Mouse (Mus musculus) heart, embryonic 12.5 days (tissue): Measurements from ENCODE around the gene Ttc36. TPM values are rescaled to one million over a fixed set of nuclear protein-coding genes. Genes with fewer than 3 reads are reported as not detected.

Experiments used
- ATAC-seq: fragments of 200-750 bp; cut with Nextera tagmentation; 2 replicates; pipeline ENCODE4 v1.8.0; 2017; ENCODE audit warnings: moderate TSS enrichment, moderate library complexity; ENCODE audit not compliant: insufficient number of reproducible peaks, low FRiP score
- H3K27ac ChIP-seq: fragments of 300-500 bp; sonication (generic); 2 replicates; pipeline ENCODE4 v1.5.1; 2016; ENCODE audit warnings: mild to moderate bottlenecking, moderate library complexity; ENCODE audit not compliant: poor library complexity, severe bottlenecking
- H3K27me3 ChIP-seq: fragments of 300-500 bp; sonication (generic); replicated peaks from 2 replicates; pipeline ENCODE4 v1.6.1; 2016; ENCODE audit warnings: mild to moderate bottlenecking, moderate library complexity
- H3K36me3 ChIP-seq: fragments of 300-500 bp; sonication (generic); 2 replicates; pipeline ENCODE4 v1.6.1; 2016; ENCODE audit warnings: mild to moderate bottlenecking, moderate library complexity
- H3K4me1 ChIP-seq: fragments of 300-500 bp; sonication (generic); replicated peaks from 2 replicates; pipeline ENCODE4 v1.6.1; 2016; ENCODE audit warnings: mild to moderate bottlenecking
- H3K4me2 ChIP-seq: fragments of 300-500 bp; sonication (generic); 2 replicates; pipeline ENCODE4 v1.6.1; 2016; ENCODE audit warnings: mild to moderate bottlenecking, moderate library complexity
- H3K4me3 ChIP-seq: fragments of 300-500 bp; sonication (generic); 2 replicates; pipeline ENCODE4 v1.5.1; 2016; ENCODE audit warnings: mild to moderate bottlenecking
- H3K9ac ChIP-seq: fragments of 300-500 bp; sonication (generic); 2 replicates; pipeline ENCODE4 v1.6.1; 2016; ENCODE audit warnings: mild to moderate bottlenecking, moderate library complexity
- H3K9me3 ChIP-seq: fragments of 300-500 bp; sonication (generic); replicated peaks from 2 replicates; pipeline ENCODE4 v1.6.1; 2016; ENCODE audit warnings: mild to moderate bottlenecking, moderate library complexity
- WGBS: fragments of 180-500 bp; shearing (Covaris S2); methylation state at CpG from one replicate; pipeline ENCODE4 v1.1.7; 2016; 5-methylcytosine and 5-hydroxymethylcytosine counted together
- polyA plus RNA-seq: library from polyadenylated mRNA; unstranded; fragments of >200 nt; fragmentation: Nextera tagmentation; extraction: Ambion mirVana; gene quantifications from 2 replicates; pipeline ENCODE4 v1.2.1, GENCODE M21; 2016

Ttc36 gene
- polyA plus RNA-seq, 1 experiment from 2014 or later = not detected

- Histone ChIP-seq H3K4me2 (no peak overlapping the region), H3K36me3 (peaks cover 93% of the 10 kb centered on the region), H3K4me3 (no peak overlapping the region), H3K27me3 (no peaks in the 10 kb centered on the region), H3K4me1 (no peaks in the 10 kb centered on the region), H3K9ac (no peak overlapping the region), H3K9me3 (no peaks in the 10 kb centered on the region), H3K27ac (no peak overlapping the region)
- ATAC-seq = no peak
- 87% methylated on average over 10 of the region's 10 CpGs for WGBS
Measured at GRCm38 (mm10) chr9:44810316-44810715, 7.4 kb upstream of the Ttc36 start.

- Histone ChIP-seq H3K9me3 (no peaks in the 10 kb centered on the region), H3K4me1 (no peaks in the 10 kb centered on the region), H3K9ac (no peak overlapping the region), H3K36me3 (peaks cover 76% of the 10 kb centered on the region), H3K27ac (no peak overlapping the region), H3K4me3 (no peak overlapping the region), H3K27me3 (no peaks in the 10 kb centered on the region), H3K4me2 (no peak overlapping the region)
- WGBS = 93% methylated on average over 10 of the region's 10 CpGs
- ATAC-seq = no peak
Measured at GRCm38 (mm10) chr9:44807778-44808177, 4.9 kb upstream of the Ttc36 start.

DNA sequence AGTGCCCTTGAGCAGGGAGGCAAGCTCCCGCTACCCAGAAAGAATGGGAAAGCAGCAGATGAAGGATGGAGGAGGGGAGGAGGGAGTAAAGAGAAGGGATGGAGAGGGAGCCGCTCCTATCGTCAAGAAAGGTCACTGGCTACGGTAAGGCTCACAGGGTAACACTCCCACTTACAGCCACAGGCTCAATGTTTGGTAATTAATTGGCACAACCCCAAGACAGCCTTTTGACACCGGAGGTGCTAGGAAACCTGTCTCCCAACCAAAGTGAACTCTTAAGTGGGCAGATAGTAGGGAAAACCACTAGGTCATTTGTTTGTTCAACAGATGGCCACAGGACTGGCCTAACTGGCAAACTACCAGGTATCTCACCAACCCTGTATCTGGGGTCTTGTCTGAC, 4.3 kb upstream of the Ttc36 start:
- Histone ChIP-seq H3K27ac (no peak overlapping the region), H3K9ac (no peak overlapping the region), H3K27me3 (no peaks in the 10 kb centered on the region), H3K4me3 (no peak overlapping the region), H3K4me2 (no peak overlapping the region), H3K4me1 (no peaks in the 10 kb centered on the region), H3K36me3 (peaks cover 71% of the 10 kb centered on the region), H3K9me3 (no peaks in the 10 kb centered on the region)
- no peak for ATAC-seq
- WGBS = 75% methylated on average over 5 of the region's 5 CpGs

DNA sequence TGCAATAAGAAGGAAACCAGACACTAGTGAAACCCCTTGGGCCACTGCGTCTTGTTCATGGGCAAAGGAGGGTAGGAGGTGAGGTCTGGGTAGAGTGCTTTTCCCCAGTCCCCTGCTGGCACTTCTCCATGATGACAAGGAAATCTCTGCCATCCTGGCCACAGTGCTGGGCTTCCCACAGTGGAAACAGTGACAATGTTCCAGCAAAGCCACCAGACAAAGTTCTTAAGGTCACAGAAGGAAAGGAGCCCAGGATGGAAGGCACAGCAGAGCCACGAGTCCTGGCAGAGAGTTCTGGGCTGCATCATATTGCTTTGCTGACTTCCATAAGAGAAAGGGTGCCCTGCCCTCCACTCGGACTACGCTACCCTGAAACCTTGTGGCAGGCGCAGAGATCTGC, 2.7 kb upstream of the Ttc36 start:
- no peaks in the 10 kb centered on the region for H3K9me3 ChIP-seq
- peaks cover 8% of the 10 kb centered on the region; the same call in 1 of the 2 replicates for H3K27me3 ChIP-seq
- H3K27ac ChIP-seq = no peak overlapping the region
- H3K9ac ChIP-seq = no peak overlapping the region
- H3K36me3 ChIP-seq = peaks cover 58% of the 10 kb centered on the region
- H3K4me2 ChIP-seq = no peak overlapping the region
- H3K4me3 ChIP-seq = no peak overlapping the region
- WGBS = 88% methylated on average over 5 of the region's 5 CpGs
- no peak for ATAC-seq
- H3K4me1 ChIP-seq = no peaks in the 10 kb centered on the region

- no peak overlapping the region for H3K4me3 ChIP-seq
- H3K9ac ChIP-seq = no peak overlapping the region
- H3K9me3 ChIP-seq = no peaks in the 10 kb centered on the region
- peaks cover 5% of the 10 kb centered on the region for H3K4me1 ChIP-seq
- H3K36me3 ChIP-seq = peaks cover 50% of the 10 kb centered on the region
- no peak overlapping the region for H3K27ac ChIP-seq
- WGBS = 90% methylated on average over 10 of the region's 10 CpGs
- peaks cover 8% of the 10 kb centered on the region; the same call in 1 of the 2 replicates for H3K27me3 ChIP-seq
- no peak for ATAC-seq
- H3K4me2 ChIP-seq = no peak overlapping the region
Measured at GRCm38 (mm10) chr9:44804678-44805077, 1.8 kb upstream of the Ttc36 start.

GRCm38 (mm10) chr9:44801669-44802068, 1.2 kb downstream of the Ttc36 start:
- ATAC-seq = no peak
- Histone ChIP-seq H3K4me1 (peaks cover 13% of the 10 kb centered on the region), H3K9me3 (no peaks in the 10 kb centered on the region), H3K27ac (no peak overlapping the region), H3K9ac (no peak overlapping the region), H3K27me3 (peaks cover 28% of the 10 kb centered on the region), H3K36me3 (peaks cover 20% of the 10 kb centered on the region), H3K4me2 (no peak overlapping the region), H3K4me3 (no peak overlapping the region)
- 79% methylated on average over 6 of the region's 6 CpGs for WGBS

DNA sequence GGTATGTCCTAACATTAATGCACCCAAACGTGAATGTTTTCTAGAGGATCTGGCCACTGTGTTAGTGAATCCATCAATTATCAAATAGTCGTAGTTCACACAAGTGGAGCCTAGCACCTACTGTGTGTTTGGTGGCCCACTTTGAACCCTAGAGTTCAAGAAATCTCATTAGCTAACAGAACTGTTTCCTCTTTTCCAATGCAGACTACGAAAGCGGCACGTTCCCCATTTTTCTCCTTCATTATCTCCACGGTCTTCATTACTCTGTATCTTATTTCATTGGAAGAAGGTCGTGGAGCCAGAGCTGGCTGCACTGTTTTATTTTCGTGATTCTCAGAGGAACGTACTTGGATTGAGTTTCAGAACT, 2.9 kb downstream of the Ttc36 start:
- peaks cover 4% of the 10 kb centered on the region for H3K36me3 ChIP-seq
- H3K9ac ChIP-seq = peak overlapping the region; percentile 77
- ATAC-seq = no peak
- 45% methylated on average over 9 of the region's 9 CpGs for WGBS
- H3K27ac ChIP-seq = no peak overlapping the region
- H3K4me1 ChIP-seq = peaks cover 13% of the 10 kb centered on the region
- H3K9me3 ChIP-seq = no peaks in the 10 kb centered on the region
- peak overlapping the region; percentile 91 for H3K4me2 ChIP-seq
- H3K27me3 ChIP-seq = peaks cover 30% of the 10 kb centered on the region
- H3K4me3 ChIP-seq = peak overlapping the region; percentile 66

DNA sequence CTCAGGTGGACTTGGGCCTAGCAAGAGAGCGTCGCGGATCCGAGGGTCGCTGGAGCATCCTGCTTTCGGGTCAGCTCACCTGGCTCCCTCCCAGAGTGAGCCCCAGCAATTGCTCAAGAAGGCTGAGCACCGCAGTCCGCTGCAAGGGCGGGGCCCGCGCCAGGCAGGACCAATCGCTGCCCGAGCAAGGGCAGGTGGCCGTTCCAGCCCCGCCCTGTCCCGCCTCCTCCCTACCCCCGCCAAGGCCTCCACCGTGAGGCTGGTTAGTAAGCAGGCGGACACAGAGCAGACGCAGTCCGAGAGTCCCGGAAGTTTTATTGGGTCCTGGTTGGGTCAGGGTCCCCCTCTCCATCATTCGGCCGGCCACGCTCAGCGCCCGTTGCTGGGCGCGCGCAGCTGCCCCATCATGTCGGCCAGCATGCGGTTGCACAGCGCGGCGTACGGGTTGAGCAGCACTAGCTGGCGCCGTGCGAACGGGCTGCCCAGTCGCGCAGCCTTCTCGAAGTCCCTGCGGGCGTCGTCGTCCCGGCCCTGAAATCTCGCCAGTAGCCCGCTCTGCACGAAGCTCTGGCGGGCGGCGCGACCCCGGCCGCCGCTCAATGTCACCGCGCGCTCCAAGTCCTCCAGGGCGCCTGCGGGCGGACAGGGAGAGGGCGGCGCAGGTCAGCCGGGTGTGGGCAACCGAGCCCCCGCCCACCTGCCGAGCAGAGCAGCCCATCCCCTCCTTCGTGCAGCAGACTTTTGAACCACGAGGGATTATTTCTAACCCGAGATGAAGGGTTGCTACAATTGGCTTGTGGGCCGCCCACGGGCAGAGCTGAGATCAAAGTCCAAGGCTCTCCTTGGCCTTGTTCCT, 3.5 kb downstream of the Ttc36 start, which contains the start of gene Tmem25:
TSS of gene Tmem25 (minus strand) at position 206 of the 856 bp plus-strand sequence.
- Histone ChIP-seq H3K9ac (peak within 1 kb of the TSS; percentile 77), H3K4me1 (peaks cover 13% of the 10 kb centered on the region), H3K9me3 (no peaks in the 10 kb centered on the region), H3K4me2 (peak within 1 kb of the TSS; percentile 91), H3K4me3 (peak within 1 kb of the TSS; percentile 66), H3K27ac (peak within 1 kb of the TSS; percentile 49), H3K27me3 (peaks cover 30% of the 10 kb centered on the region), H3K36me3 (no peaks in the 10 kb centered on the region)
- under 1% methylated on average over 75 of the region's 75 CpGs for WGBS
- ATAC-seq = peak; percentile 92

DNA sequence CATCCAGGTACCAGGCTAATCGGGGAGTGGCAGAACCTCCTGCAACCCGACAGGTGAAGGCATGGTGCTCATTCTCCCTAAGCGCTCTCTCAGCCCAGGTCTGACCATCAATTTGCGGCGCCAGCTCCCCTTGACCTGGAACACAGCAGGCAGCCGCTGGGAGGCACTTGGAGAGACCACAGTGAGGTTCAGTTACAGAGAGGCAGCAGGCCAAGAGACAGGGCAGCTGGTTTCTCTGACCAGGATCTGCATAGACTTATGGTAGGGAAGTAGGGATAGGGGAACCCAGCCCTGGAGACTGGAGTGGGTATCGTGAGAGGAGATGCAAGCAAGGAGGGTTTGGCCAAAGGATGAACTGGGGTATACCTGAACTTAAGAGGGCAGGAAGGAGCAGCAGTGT, 4.6 kb downstream of the Ttc36 start:
- no peak overlapping the region for H3K27ac ChIP-seq
- peaks cover 30% of the 10 kb centered on the region for H3K27me3 ChIP-seq
- 39% methylated on average over 7 of the region's 7 CpGs for WGBS
- H3K4me3 ChIP-seq = peak overlapping the region; percentile 66
- H3K36me3 ChIP-seq = no peaks in the 10 kb centered on the region
- H3K9me3 ChIP-seq = no peaks in the 10 kb centered on the region
- peak overlapping the region; percentile 91; the same call in 1 of the 2 replicates for H3K4me2 ChIP-seq
- ATAC-seq = no peak
- no peak overlapping the region for H3K9ac ChIP-seq
- peaks cover 13% of the 10 kb centered on the region for H3K4me1 ChIP-seq

DNA sequence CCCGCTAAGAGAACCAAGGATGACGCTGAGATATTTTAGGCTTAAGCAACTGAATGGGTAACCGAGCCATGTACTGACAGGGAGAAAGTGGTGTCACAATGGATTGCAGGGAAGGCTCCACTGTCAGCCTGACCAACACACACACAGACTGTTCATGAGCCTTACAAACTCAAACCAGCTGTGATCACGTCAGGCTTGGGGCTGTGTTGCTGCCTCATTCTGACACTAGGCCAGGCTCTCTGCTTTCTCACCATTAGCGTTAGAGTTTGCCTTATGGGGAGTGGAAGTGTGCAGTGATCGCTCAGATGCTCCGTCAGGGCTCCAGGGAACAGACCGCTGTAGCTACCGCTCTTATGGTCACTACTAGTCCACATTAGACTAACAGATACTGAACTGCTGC, 10.0 kb downstream of the Ttc36 start:
- Histone ChIP-seq H3K9me3 (no peaks in the 10 kb centered on the region), H3K4me3 (no peak overlapping the region), H3K36me3 (peaks cover 48% of the 10 kb centered on the region), H3K4me2 (no peak overlapping the region), H3K27ac (no peak overlapping the region), H3K27me3 (peaks cover 12% of the 10 kb centered on the region), H3K9ac (no peak overlapping the region), H3K4me1 (no peaks in the 10 kb centered on the region)
- no peak for ATAC-seq
- 76% methylated on average over 9 of the region's 9 CpGs for WGBS

DNA sequence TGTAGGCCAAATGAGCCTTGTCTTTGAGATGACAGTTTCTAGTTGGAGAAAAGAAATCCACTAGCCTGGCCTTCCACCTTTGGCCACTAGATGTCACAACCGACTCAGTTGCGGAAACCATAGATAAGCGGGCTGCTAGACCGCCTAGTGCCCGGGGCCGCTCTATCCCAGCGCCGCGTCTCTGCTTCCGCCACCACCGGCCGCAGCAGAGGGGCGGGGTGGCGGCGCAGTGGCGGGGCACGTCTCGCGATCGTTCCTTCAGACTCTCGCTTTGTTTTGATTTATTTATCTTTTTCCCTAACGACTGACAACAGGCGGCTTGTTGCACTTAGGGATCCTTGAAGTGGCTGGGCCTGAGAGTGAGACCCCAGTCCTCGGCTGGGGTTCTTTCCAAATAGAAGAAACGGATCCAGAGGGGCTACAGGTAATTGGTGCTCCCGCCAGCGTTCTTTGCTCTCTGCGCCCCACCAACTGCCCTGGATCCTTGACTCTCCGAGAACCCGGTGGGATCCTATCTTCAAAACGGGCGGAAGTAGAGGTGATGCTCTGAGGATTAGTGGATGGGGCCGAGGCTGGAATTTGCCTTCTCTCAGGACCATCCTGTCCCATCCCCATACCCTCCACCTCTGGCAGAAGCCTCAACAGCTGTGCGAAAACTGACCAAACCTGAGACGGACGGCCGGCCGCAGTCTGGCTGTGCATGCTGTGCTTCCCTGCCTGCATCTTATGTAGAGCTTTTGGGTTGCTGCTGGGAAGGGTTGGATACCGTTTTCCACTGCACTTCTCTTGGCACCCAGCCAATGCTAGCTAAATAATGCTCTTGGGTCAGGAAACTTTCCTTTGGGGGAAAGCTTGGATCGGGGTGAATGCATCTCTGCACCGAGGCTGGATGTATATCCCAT, 29.9 kb downstream of the Ttc36 start:
- Histone ChIP-seq H3K36me3 (peaks cover 13% of the 10 kb centered on the region), H3K9me3 (no peaks in the 10 kb centered on the region), H3K4me3 (peak overlapping the region; percentile 69), H3K4me1 (peaks cover 11% of the 10 kb centered on the region), H3K9ac (peak overlapping the region; percentile 83), H3K4me2 (peak overlapping the region; percentile 90), H3K27ac (peak overlapping the region; percentile 91), H3K27me3 (no peaks in the 10 kb centered on the region)
- whole genome bisulfite sequencing = under 1% methylated on average over 41 of the region's 41 CpGs
- peak; percentile 98 for ATAC-seq
